Mouse (Mus musculus): ENCODE results near the gene Mup9. TPM values are rescaled to one million over a fixed set of nuclear protein-coding genes. Genes with fewer than 3 reads are reported as not detected.
"Not testable (repeated sequence)": the region's sequence is repeated elsewhere in the genome, so short reads cannot be mapped to it uniquely, and the experiment has no call there.

Mup9 gene
- not detected in 2 replicates for polyA plus RNA-seq (2015; fragmentation: Nextera tagmentation; extraction: Ambion mirVana)

DNA sequence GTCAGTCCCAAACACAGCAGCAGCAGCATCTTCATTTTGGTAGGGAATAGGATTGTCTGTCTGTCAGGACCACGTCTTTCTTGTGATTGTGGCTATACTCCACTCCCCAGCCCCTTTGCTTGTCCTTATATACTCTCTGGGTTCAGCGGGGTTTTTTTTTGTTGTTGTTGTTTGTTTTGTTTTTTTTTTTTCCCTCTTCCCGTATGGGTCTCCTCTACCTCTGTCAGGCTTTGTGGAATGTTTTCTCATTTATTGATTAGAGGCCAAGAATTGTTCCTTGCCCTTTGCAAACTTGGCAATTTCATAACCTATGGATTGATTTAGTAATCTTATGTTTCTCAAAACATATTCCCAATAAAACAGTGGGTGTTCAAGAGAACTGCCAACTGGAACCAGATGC lies at the start of gene Mup9:
Mup9 (minus strand) TSS at position 101 of the 400 bp plus-strand sequence.
- not testable (repeated sequence) for H3K36me3 ChIP-seq; H3K27me3 ChIP-seq; H3K27ac ChIP-seq; H3K4me3 ChIP-seq; H3K9ac ChIP-seq; H3K9me3 ChIP-seq; H3K4me2 ChIP-seq; ATAC-seq (ENCODE audit: low FRiP score); H3K4me1 ChIP-seq (replicated peaks)
- 82% methylated on average over 3 of the region's 3 CpGs for WGBS

Other genes with a start within 250 kb of the Mup9 start
- gene Mup8, start 199.4 kb downstream of the Mup9 start, polyA plus RNA-seq (2015; fragmentation: Nextera tagmentation; extraction: Ambion mirVana): not detected in 2 replicates
- not detected in 2 replicates for gene Mup1, start 80.0 kb upstream of the Mup9 start, polyA plus RNA-seq (2015; fragmentation: Nextera tagmentation; extraction: Ambion mirVana)
- not detected in 2 replicates for gene Mup10, start 160.2 kb upstream of the Mup9 start, polyA plus RNA-seq (2015; fragmentation: Nextera tagmentation; extraction: Ambion mirVana)
- gene Mup11, start 240.5 kb upstream of the Mup9 start, polyA plus RNA-seq (2015; fragmentation: Nextera tagmentation; extraction: Ambion mirVana): not detected in 2 replicates

All from hindbrain, embryonic 13.5 days (tissue).